Mouse (Mus musculus) erythroblast, embryonic 14.5 days (primary cell): Measurements from ENCODE around the gene Zzef1.

Experiments used
- GATA1 ChIP-seq: IDR thresholded peaks from 2 replicates; pipeline ENCODE4 v1.6.1; 2012; ENCODE audit warnings: low read length, inconsistent platforms, mixed read lengths
- TAL1 ChIP-seq: IDR thresholded peaks from 3 replicates; pipeline ENCODE4 v1.6.1; 2012; ENCODE audit warnings: low read length, inconsistent platforms, mixed read lengths

GRCm38 (mm10) chr11:72806556-72806955 is 10.5 kb downstream of the Zzef1 start:
- no peak for TF ChIP-seq GATA1
- TF ChIP-seq TAL1 = no peak
